Mouse (Mus musculus) activated CD4-positive, CD25-positive, alpha-beta regulatory T cell, adult 4 months (primary cell): Measurements from ENCODE around the gene Odf3. TPM values are rescaled to one million over a fixed set of nuclear protein-coding genes. Genes with fewer than 3 reads are reported as not detected.

Experiments
- ATAC-seq: one replicate; pipeline ENCODE4 v1.8.0; 2017
- polyA plus RNA-seq, 2 experiments: library from polyadenylated mRNA; unstranded; fragments of 100-300 nt; shearing (Covaris generic); gene quantifications; one replicate each; pipeline ENCODE4 v1.2.1; 2017

The Odf3 gene
- polyA plus RNA-seq, 2 experiments from 2014 or later = not detected

DNA sequence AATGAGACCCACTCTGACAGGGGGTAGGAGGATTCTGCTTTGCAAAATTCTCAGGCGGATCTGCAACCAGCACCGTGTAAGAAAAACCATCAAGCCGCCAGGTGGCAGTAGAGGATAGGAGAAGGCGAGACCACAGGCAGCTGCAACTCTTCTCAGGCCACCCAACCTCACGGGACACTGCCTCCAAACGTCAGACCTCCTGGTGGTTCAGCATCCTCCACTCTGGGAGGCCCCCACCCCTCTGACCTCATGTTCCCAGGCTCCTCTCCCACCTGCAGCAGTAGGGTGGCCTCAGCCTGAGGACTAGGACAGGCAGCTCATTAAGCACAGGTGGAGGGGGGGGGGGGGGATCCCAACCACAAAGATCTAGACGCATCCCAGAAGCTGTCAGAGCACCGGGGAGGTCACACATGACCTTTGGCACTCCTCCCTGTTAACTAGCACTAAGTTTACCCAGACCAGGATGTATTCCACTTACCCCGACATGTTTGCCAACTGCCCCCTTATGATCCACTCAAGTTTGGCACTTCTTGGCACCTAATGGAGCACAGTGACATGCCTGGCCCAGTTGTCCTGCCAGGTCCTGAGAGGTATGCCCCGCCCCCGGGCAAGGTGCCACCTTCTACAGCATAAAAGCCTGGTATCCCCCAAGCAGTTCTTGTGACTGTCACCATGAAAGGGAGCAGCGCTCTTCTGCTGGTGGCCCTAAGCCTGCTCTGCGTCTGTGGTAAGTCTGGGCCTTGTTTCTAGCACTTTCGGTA lies 2.5 kb upstream of the Odf3 start, which contains the start of gene Scgb1c1:
Gene Scgb1c1 (plus strand): TSS at position 643 of the 761 bp plus-strand sequence.
- peak; percentile 72 for ATAC-seq

DNA sequence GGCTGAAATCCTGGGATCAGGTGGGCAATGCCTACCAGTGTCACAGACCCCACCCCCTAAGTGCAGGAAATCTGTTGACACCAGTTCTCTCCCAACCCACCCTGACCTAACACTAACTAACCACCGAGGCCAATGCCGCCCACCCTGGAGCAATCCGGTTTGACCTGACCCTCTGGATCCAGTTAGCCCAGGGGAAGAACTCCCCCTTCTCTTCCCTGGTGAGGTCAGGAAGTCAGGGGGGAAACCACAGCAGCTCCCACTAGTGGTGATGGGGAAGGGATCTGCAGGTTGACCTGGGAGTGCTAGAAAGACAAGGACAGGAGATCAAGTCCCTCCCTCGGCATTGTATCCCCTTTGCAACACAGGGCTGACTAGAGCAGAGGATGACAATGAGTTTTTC lies 1.9 kb upstream of the Odf3 start:
- no peak for ATAC-seq

DNA sequence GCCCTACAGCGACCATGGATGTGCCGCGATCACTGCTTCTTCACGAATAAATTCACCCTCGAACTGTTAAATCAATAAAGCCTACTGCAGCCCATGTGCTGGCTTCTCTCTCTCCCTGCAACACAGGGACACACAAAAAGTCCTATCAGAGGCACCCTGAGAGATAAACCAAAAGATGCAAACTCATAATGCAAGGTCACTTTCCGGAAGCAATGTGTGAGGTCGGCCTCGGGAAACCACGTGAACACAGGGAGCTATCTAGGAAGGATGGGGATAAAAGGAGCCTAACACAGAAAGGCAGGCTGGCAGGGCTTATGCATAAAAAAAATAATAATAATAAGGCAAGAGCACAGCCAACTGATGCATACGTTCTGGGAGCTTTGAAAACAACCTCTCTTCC lies 929 bp upstream of the Odf3 start:
- ATAC-seq = no peak

DNA sequence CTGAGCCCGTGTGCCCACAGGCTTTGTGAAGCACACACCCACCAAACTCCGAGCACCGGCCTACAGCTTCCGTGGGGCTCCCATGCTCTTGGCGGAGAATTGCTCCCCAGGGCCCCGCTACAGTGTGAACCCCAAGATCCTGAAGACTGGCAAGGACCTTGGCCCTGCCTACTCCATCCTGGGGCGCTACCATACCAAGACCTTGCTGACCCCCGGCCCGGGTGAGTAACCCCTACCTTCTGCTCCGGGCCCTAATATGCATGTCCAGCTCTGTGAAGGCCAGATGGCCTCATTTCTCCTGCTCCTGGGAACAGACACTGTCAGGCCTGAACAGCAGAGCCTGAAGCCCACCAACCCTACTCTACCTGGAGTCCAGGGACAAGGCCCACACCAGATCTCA lies 986 bp downstream of the Odf3 start:
- no peak for ATAC-seq

DNA sequence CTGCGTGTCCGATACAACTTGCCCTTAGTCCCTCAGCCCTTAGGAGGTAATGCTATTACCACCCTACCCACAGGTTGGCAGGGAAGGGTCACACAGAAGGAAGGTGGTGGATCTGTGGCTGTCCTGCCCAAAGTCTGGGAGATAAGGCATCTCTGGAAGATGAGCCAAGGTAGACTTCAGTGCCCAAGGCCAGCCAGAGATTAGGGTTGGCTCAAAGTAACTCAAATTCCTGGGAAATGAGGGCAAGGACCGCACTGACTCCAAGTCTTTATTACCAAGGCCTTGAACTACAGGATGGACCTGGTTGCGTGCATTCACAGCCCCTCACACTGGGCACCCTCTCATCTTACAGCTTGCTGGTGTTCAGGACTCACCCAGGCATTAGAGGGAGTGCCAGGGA lies 4.3 kb downstream of the Odf3 start:
- no peak for ATAC-seq

DNA sequence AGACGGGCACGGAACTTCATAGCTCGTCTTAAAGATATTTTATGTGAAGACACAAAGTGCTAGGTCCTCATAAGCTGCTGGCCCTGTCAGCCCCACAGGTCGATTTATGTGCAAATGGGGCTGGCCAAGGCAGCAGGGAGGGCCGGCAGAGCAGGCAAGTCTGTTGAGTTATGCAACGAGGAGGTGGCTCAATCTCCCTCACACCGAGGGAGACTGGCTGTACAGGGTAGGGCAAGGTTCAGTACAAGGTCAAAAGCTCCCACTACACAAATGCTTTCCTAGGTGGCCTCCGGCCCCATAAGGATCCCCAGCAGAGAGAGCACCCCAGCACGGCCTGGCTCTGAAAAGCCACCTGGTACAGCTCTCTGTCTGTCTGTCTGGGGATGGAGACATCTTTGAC lies 5.8 kb downstream of the Odf3 start:
- no peak for ATAC-seq

DNA sequence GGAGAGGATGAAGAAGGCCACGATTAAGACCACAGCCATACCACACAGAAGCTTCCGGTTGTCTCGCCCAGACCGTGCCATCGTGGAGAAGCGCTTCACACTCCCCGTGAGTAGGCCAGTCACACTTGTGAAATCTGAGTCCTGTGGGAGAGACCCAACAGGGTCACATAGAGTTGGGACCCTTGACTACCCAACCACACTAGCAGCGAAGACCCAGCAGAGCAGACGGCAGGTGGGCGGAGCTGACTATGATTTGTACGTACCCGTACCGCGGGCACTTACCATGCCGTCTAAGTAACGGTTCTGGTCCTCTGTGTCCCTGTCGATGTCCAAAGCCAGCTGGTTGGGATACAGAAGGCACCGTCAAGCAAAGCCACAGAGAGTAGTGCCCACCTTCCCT lies 6.9 kb downstream of the Odf3 start:
- ATAC-seq = no peak

DNA sequence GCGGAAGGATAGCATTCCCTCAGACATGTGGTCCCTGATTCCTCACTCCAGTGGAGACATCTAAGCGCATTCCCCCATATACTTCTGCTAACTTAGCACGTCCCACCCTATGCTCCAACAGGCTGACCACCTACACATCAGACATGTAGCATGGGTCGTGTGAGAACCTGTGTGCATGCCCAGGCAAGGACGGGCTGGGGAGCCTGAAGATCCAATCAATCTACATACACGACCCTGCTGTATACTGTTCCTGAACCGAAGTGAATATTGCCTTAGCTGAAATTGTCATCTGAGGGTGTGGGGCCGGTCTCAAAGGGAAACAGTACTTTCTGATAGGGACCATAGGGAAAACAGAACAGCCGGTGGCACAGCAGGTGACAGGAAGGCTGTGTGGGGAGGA lies 7.6 kb downstream of the Odf3 start:
- ATAC-seq = no peak

DNA sequence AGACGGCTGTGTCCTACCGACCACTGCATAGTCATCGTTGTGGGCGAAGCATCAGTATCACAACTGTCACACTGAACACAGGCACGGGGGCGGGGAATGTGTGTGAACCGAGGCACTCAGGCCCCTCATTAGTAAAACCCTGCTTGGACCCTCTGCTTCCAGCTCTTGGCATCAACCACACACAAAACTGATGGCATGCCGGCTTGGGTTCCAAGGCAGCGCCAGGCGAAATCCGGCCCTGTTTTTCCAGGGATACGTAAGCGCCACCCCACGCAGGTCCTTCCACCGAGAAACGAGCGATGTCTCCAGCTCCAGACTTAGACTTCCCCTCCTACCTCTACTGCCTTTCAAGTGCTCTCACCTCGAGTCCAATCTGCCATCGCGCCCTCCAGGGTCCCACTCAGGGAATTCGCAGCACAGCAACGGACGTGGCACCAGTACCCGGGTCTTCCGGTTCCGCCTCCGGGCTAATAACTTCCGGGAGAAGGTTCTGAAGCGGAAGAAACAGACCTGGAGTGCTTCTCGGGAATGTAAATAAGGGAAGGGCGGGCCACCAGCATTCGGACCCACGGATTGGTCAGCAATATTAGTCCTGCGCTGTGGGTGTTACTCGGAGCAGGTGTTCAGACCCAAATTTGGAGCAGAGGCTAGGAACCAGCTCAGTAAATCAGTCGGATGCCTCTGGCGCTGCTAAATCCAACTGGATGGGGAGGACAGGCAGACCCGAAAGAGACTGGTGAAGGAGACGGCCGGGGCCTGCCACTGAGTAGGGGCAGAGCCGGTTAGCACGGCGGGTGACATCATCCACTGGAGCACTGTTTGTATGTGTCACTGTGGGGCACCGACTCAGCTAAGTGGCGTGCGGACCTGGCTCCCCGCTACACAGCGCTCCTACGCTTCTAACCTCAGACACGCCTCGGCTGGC lies 8.5 kb downstream of the Odf3 start, which contains the start of gene Gm45785:
Gene Gm45785 (minus strand): TSS at position 472 of the 925 bp plus-strand sequence.
- peak; percentile 57 for ATAC-seq

DNA sequence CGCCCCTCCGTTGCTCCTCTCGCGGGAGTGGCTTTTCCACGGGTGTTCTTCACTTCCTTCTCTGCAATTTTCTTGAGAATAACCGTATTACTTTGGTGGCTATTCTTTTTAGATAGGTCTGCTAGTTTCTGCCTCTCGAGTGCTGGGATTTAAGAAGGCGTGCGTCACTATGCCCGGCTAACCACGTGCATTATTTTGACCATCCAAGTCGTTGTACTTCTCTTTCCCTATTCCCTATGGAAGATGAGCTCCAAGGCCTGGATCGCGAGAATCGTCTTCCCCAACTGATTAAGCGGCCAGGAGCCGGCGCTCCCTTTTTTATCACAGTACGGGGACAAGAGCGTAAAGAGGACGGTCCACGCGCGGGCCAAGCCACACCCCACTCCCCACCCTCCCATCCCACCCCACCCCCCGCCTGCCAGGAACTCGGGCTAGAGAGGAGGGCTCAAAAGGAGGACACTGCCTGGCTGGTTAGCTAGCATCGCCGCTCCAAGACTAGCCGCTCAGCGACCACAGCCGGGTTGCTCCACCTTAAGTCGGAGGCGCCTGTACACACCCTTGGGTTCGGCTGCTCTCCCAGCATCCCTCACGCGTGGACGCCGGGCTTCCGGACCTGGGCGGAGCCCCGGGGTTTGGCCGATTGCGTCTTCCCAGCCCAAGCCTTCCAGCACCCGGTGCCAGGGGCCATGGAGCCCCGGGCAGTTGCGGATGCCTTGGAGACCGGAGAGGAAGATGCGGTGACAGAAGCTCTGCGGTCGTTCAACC lies 9.4 kb downstream of the Odf3 start, which contains the start of gene Ric8a:
Gene Ric8a (plus strand): TSS at position 173 of the 765 bp plus-strand sequence.
- peak; percentile 70 for ATAC-seq

DNA sequence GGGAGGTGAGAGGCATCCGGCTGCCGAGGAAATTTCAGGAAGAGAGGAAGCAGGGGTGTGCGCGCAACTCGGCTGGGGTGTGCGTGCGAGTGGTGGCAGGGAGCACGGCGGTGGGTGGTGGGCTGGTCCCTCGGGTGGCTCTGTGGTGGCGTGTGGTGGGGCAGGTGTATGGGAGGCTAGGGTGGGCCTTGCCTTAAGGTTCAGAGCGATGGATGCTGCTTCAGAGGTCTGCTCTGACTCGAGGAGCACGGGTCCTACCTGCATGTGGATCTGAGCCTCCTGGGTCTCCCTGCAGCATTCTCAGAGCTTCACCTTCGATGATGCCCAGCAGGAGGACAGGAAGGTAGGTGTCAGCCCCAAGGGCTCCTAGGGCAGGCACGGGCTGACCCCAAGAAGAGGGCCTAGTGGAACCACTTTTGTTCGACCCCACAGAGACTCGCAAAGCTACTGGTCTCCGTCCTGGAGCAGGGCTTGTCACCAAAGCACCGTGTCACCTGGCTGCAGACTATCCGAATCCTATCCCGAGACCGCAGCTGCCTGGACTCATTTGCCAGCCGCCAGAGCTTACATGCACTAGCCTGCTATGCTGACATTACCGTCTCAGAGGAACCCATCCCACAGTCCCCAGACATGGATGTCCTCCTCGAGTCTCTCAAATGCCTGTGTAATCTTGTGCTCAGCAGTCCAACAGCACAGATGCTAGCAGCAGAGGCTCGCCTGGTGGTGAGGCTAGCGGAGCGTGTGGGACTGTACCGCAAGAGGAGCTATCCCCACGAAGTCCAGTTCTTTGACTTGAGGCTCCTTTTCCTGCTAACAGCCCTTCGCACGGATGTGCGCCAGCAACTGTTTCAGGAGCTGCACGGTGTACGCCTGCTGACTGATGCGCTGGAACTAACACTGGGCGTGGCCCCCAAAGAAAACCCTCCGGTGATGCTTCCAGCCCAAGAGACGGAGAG lies 10.2 kb downstream of the Odf3 start, which contains the start of gene Bet1l:
Gene Bet1l (minus strand): TSS at position 28 of the 956 bp plus-strand sequence.
- peak; percentile 31 for ATAC-seq

DNA sequence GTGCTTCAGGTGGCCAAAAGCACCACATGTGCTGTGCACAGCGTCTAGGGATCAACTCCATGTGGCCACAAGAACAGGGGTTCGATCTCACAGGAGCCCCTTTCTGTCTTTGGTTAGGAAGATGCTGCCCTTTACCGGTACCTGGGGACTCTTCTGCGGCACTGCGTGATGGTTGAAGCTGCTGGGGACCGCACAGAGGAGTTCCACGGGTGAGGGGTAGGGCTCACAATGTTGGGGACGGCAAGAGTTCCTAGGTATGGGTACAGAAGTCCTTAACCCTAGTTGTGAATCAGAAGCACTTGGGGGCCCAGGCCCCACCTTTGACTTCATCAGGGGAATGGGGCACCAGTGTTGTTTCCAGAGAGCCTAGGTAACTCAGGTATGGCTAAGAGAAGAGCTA lies 11.1 kb downstream of the Odf3 start:
- no peak for ATAC-seq

DNA sequence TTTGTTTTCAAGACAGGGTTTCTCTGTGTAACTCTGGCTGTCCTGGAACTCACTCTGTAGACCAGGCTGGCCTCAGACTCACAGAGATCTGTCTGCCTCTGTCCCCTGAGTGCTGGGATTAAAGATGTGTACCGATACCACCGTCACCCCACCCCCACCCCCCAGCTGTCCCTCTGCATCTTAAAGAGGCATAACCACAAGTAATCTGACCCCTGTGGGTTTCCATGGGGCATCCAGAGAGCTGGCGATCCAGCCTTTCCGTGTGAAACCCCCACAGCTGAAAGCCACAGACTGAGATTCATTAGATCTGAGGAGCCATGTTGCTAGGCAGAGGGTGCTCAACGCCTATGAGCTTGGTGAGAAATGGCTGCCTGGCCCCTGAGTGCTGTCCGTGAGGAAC lies 12.4 kb downstream of the Odf3 start:
- ATAC-seq = no peak

DNA sequence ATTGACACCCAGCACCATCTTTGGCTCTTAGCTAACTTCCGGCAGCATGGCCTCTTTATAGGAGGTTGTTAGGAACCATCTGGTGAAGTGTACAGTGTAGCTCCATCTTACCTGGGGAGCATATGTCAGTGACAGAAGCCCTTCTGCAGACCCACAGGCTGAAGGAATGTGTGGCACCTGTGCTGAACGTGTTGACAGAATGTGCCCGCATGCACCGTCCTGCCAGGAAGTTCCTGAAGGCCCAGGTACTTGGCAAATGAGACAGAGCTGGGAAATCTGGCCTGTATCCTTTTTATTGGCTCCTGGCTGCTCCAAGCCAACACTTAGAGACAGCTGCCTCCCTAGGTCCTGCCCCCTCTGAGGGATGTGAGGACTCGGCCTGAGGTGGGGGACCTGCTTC lies 13.1 kb downstream of the Odf3 start:
- no peak for ATAC-seq

DNA sequence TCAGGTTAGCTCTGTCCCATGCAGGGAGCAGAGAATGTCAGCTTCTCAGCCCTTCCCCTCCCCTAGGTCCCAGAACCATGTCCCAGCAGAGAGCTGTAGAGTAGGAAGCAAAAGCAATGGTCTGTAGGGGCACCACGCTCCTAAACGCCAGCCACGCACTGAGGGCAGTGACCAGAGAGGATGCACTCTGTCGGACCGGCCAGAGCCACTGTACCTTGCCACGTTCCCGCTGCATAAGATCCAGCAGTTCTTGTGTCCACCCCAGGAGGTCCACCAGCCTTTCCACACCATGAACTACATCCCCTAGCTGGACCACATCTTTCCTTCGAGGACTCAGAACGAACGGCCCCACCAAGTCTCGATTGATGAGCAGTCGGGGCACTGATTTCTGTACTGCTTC lies 17.2 kb downstream of the Odf3 start:
- no peak for ATAC-seq

DNA sequence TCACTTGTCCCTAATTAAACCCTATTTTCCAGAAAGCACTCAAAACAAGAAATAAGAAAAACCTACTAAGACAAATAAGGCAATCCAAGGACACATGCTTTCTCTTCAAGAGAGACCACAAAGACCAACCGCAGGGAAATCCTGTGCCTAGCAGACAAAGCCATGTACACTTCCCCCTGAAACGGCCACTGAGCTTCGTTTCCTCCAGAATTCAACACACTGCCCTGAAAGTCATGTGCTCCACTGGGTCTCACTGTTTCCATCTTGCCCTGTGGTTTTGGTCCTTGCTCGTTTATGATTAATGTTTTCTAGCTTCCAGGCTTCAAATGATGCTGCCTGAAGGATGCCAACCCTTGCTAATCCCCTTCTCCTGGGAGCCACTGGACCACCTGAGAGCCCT lies 26.6 kb downstream of the Odf3 start:
- ATAC-seq = no peak

DNA sequence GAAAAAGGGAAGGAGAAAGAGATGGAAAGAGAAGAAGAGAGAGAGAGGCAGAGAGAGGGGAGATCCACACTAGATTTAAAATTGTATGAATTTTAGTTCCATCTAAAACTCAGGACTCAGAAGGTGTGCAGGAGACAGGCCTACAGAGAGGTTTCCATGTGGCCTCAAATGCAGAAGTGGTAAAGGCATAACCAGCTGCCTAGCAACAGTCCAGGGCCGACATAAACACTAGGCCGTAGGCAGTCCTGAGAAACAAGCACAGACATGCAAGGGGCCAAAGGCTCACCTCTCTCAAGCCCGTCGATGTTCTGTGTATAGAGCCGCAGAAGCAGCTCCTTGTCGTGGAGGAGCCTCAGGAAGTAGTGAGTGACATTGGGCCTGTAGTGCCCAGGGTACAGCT lies 29.8 kb downstream of the Odf3 start:
- no peak for ATAC-seq

DNA sequence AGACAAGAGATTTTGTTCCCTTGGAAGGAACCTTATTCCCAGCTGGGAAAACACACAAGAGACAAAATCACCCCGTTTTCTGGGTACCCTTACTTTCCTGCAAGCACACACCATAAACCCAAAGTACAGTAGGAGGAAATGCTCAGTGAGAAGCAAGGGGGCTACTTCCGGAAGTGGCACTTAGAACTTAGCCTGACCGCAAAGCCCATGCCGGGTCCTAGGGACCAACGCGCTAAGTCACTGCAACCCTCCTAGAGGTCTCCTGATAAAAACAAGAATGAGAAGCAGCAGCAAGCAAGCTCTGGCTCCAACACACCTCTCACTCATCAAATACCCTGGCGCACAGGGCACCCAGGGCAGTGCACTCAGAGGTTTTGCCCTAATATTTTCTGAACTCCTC lies 31.8 kb downstream of the Odf3 start:
- no peak for ATAC-seq

DNA sequence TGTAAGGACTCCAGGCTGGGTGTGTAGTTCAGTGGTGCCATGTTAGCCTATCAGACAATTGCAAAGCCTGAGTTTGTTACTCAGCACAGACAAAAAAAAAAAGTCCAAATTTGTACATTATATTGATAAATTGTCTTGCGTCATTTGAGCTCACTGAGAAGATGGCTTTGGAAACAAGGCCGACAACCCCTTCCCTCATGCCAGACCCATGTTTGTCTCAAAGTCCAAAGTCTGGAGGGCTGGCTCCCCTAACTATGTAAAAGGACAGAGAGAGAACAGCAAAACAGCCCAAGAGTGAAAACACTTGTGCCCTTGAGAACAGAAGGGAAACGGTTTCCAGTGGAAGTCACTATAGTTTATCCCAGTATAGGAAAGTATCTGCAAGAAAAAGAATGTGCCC lies 32.8 kb downstream of the Odf3 start:
- ATAC-seq = no peak

DNA sequence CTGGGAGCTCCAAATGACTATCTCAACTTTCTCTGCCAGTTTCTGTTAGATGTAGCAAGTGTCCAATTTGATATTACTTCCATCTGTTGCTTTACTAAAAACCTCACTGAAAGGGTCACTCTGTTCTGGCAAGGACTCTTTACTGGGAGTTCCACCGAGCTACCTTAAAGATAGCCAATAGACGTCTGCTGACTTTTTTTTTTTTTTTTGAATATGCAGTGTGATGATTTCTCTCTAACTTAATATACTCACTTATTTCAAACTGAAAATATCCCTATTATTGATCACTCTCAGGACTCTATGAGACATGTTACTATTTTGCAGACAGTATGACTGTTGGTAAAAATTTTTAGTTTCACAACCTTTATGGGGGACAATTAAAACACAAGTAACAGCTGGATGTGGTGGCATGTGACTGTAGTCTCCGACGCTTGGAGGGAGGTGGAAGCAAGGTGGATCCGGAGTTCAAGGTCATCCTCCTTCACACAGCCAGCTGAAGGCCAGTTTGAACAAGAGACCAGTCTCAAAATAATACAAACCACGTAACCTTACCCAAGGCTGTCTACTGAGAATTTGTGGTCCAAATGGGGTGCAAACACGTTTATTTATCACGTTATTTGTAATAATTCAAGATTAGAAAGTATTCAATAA lies 33.4 kb downstream of the Odf3 start:
- ATAC-seq = no peak
